Mouse (Mus musculus) heart, embryonic 10.5 days (tissue): ENCODE data around the gene Pofut1. TPM values are rescaled to one million over a fixed set of nuclear protein-coding genes. Genes with fewer than 3 reads are reported as not detected.

Source experiments
- DNase-seq: peaks from one replicate; pipeline ENCODE4 v3.0.0-alpha.2; 2017; ENCODE audit warnings: low spot score
- H3K27ac ChIP-seq: fragments of 300-500 bp; sonication (generic); 2 replicates; pipeline ENCODE4 v1.5.1; 2016; ENCODE audit warnings: mild to moderate bottlenecking
- H3K27me3 ChIP-seq: fragments of 300-500 bp; sonication (generic); 2 replicates; pipeline ENCODE4 v1.6.1; 2016; ENCODE audit warnings: mild to moderate bottlenecking; ENCODE audit not compliant: poor library complexity, insufficient read depth, severe bottlenecking
- H3K36me3 ChIP-seq: fragments of 300-500 bp; sonication (generic); 2 replicates; pipeline ENCODE4 v1.6.1; 2016; ENCODE audit warnings: mild to moderate bottlenecking, moderate library complexity
- H3K4me1 ChIP-seq: fragments of 300-500 bp; sonication (generic); 2 replicates; pipeline ENCODE4 v1.6.1; 2016; ENCODE audit warnings: mild to moderate bottlenecking
- H3K4me3 ChIP-seq: fragments of 300-500 bp; sonication (generic); 2 replicates; pipeline ENCODE4 v1.5.1; 2016; ENCODE audit warnings: mild to moderate bottlenecking, moderate library complexity
- H3K9me3 ChIP-seq: fragments of 300-500 bp; sonication (generic); 2 replicates; pipeline ENCODE4 v1.6.1; 2016; ENCODE audit warnings: mild to moderate bottlenecking, moderate library complexity
- WGBS: fragments of 180-500 bp; shearing (Covaris S2); methylation state at CpG from one replicate; pipeline ENCODE4 v1.1.7; 2016; 5-methylcytosine and 5-hydroxymethylcytosine counted together
- polyA plus RNA-seq: library from polyadenylated mRNA; unstranded; fragments of >200 nt; fragmentation: Nextera tagmentation; extraction: Ambion mirVana; gene quantifications from 2 replicates; pipeline ENCODE4 v1.2.1, GENCODE M21; 2016

Gene Pofut1
- polyA plus RNA-seq, 1 experiment from 2014 or later = 6.1 TPM

- H3K36me3 ChIP-seq = peaks cover 4% of the 10 kb centered on the region; the same call in 1 of the 2 replicates
- H3K27ac ChIP-seq = 0 out of 2 replicates have a peak overlapping the region, but pooled peaks have one; percentile 18
- peaks cover 29% of the 10 kb centered on the region for H3K4me1 ChIP-seq
- WGBS = 38% methylated on average over 4 of the region's 4 CpGs
- no peak overlapping the region for H3K4me3 ChIP-seq
- no peaks in the 10 kb centered on the region for H3K27me3 ChIP-seq
- DNase-seq = no peak
- H3K9me3 ChIP-seq = no peaks in the 10 kb centered on the region
Observed at GRCm38 (mm10) chr2:153221620-153222019, 19.7 kb upstream of the Pofut1 start.

- no peak for DNase-seq
- Histone ChIP-seq H3K9me3 (no peaks in the 10 kb centered on the region), H3K36me3 (peaks cover 4% of the 10 kb centered on the region; the same call in 1 of the 2 replicates), H3K27ac (0 out of 2 replicates have a peak overlapping the region, but pooled peaks have one; percentile 6), H3K4me1 (peaks cover 29% of the 10 kb centered on the region), H3K27me3 (no peaks in the 10 kb centered on the region), H3K4me3 (no peak overlapping the region)
Observed at GRCm38 (mm10) chr2:153222130-153222529, 19.2 kb upstream of the Pofut1 start.

- 90% methylated on average over 2 of the region's 2 CpGs for WGBS
- Histone ChIP-seq H3K36me3 (peaks cover 4% of the 10 kb centered on the region; the same call in 1 of the 2 replicates), H3K4me1 (peaks cover 29% of the 10 kb centered on the region), H3K27me3 (no peaks in the 10 kb centered on the region), H3K9me3 (no peaks in the 10 kb centered on the region), H3K27ac (0 out of 2 replicates have a peak overlapping the region, but pooled peaks have one; percentile 6), H3K4me3 (no peak overlapping the region)
- no peak for DNase-seq
Observed at GRCm38 (mm10) chr2:153222566-153222965, 18.8 kb upstream of the Pofut1 start.

DNA sequence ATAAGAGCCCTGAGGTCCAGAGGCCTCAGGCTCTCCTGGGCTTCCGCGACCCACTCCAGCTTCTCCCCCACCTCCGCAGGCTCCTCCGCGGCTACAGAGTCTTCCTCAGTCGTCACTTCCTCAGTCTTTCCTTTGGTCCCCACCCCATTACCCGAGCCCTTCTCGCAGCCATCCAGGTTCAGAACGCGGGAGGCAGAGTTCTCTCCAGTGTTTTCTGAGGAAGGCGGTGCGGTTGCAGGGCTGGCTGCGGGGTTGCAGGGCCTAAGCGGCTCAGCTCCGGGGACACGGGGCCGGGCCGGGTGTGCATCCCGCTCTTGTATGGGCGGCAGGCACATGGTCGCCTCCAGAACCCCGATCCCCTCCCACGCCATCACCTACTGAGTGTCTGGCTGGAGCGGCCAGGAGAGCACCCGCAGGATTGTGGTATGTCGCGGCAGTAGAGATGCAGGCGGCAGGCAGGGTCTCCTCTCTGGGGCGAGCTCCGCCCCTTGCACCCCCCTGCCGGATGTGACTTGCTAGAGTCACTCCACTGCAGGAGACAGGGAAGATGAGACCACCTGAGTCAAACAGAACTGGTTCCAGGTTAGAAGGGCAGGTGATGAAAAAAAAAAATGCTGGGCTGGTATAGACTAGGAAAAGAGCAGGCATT lies 16.3 kb upstream of the Pofut1 start, which contains the start of gene Tspyl3:
Tspyl3 (minus strand) TSS at position 496 of the 649 bp plus-strand sequence.
- Histone ChIP-seq H3K4me1 (peaks cover 26% of the 10 kb centered on the region), H3K27me3 (no peaks in the 10 kb centered on the region), H3K9me3 (no peaks in the 10 kb centered on the region), H3K4me3 (peak within 1 kb of the TSS; percentile 69), H3K36me3 (peaks cover 26% of the 10 kb centered on the region), H3K27ac (peak within 1 kb of the TSS; percentile 88)
- DNase-seq = no peak
- WGBS = 1% methylated on average over 31 of the region's 31 CpGs

GRCm38 (mm10) chr2:153225595-153225953 lies 15.8 kb upstream of the Pofut1 start:
- H3K4me1 ChIP-seq = peaks cover 26% of the 10 kb centered on the region
- peak overlapping the region; percentile 69 for H3K4me3 ChIP-seq
- 11% methylated on average over 3 of the region's 3 CpGs for WGBS
- no peaks in the 10 kb centered on the region for H3K27me3 ChIP-seq
- H3K27ac ChIP-seq = peak overlapping the region; percentile 16; the same call in 1 of the 2 replicates
- DNase-seq = no peak
- peaks cover 31% of the 10 kb centered on the region for H3K36me3 ChIP-seq
- H3K9me3 ChIP-seq = no peaks in the 10 kb centered on the region

DNA sequence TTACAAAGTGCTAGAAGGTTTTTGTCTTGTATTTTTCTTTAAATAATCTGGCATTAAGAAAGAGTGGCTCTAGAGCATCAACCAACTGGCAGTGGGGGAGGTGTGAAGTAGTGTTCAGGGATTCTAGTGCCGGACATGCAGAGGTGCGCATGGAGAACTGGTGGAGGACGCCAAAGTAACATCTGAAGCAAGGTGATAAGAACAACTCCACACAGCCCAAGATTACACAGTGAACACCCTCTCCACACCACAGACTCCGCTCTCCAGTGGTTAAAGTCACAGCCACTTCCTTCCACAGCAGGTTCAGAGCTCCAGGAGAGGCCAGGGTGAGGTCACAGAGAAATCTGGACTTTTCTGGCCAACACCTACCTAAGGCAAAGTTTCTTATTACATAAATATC lies 13.4 kb upstream of the Pofut1 start:
- H3K4me3 ChIP-seq = no peak overlapping the region
- H3K4me1 ChIP-seq = peaks cover 36% of the 10 kb centered on the region
- H3K27ac ChIP-seq = no peak overlapping the region
- no peaks in the 10 kb centered on the region for H3K9me3 ChIP-seq
- 58% methylated on average over 4 of the region's 4 CpGs for WGBS
- no peak for DNase-seq
- no peaks in the 10 kb centered on the region for H3K27me3 ChIP-seq
- H3K36me3 ChIP-seq = peaks cover 51% of the 10 kb centered on the region

DNA sequence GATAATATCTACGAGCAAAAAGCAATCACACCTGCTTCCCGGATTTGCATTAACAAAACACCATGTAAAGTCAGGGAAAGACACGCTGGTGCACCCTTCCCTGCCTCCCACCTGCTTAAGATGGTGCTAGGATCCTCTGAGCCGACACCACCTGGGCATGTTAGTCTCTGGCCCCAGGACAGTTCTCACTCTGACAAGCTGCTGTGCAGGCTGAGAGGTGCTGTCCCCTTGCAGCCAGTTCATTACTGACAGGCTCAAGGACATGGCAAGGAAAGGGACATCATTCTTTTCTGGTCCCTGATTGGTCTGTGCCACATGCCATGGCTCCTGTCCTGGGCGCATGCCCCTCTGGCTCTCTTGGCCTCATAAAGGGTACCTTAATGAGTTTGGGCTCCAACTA lies 12.8 kb upstream of the Pofut1 start:
- peaks cover 36% of the 10 kb centered on the region for H3K4me1 ChIP-seq
- 74% methylated on average over 5 of the region's 5 CpGs for WGBS
- H3K27me3 ChIP-seq = no peaks in the 10 kb centered on the region
- H3K4me3 ChIP-seq = no peak overlapping the region
- H3K9me3 ChIP-seq = no peaks in the 10 kb centered on the region
- no peak for DNase-seq
- peaks cover 57% of the 10 kb centered on the region for H3K36me3 ChIP-seq
- H3K27ac ChIP-seq = no peak overlapping the region

DNA sequence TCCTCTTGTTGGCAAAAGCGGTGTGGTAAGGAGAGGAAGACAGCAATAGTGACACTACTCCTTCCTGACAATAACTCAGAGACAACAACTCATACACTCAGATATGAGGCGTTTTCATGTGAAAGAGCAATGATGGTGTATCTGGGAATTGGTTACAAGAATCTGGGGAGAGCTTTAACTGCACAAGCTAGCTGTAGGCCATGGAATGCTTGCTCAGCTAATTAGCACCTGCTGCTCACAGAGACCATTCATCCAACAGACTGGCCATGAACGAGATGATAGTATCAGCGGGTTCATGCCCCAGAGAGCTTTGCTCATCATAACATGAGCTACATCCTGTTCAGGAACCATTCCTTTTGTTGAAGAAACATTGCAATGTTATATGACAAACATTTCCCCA lies 4.1 kb upstream of the Pofut1 start:
- no peaks in the 10 kb centered on the region for H3K9me3 ChIP-seq
- no peak for DNase-seq
- WGBS = 84% methylated on average over 4 of the region's 4 CpGs
- peaks cover 47% of the 10 kb centered on the region for H3K36me3 ChIP-seq
- no peak overlapping the region for H3K27ac ChIP-seq
- H3K4me3 ChIP-seq = no peak overlapping the region
- H3K27me3 ChIP-seq = no peaks in the 10 kb centered on the region
- H3K4me1 ChIP-seq = peaks cover 35% of the 10 kb centered on the region

DNA sequence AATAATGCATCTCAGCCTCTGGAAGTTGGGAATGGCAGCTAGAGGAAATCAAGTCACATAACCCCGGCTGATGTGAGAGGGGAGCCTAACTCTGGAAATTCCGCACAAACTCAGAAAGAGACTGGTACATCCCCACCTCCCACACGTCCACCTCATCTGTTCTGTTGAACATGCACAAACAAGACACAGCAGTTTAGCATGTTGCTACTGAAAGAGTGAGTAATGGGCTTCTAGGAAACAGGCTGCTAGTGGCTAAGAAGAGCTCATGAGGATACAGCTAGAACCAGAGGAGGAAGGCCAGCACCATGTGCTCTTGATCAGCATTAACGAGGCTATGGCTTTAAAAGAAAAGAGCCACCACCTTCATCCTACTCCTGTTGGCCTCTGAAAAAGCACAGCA lies 3.4 kb upstream of the Pofut1 start:
- no peaks in the 10 kb centered on the region for H3K9me3 ChIP-seq
- H3K27me3 ChIP-seq = no peaks in the 10 kb centered on the region
- WGBS = 74% methylated on average over 4 of the region's 4 CpGs
- H3K4me3 ChIP-seq = no peak overlapping the region
- H3K4me1 ChIP-seq = peaks cover 41% of the 10 kb centered on the region
- H3K36me3 ChIP-seq = peaks cover 41% of the 10 kb centered on the region
- DNase-seq = no peak
- no peak overlapping the region for H3K27ac ChIP-seq

DNA sequence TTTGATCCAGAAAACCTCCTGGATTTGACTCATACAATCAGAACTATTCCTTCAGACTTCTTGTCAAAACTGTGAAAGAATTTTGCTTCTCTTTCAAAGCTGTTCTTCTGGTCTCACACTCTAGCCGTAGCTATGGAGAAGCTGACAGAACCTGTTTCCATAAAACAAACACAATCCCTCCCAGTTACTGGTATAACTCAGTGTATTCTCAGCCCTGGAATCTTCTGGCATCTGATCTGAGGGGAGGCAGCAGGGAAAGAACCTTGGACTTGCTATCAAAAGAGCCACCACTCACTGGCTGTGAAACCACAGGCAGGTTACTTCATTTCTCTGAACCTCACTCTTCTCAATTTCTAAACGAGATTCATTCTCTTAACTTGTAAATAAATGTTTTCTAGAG lies 2.9 kb upstream of the Pofut1 start:
- Histone ChIP-seq H3K9me3 (no peaks in the 10 kb centered on the region), H3K27ac (no peak overlapping the region), H3K27me3 (no peaks in the 10 kb centered on the region), H3K4me1 (peaks cover 41% of the 10 kb centered on the region), H3K36me3 (peaks cover 36% of the 10 kb centered on the region), H3K4me3 (peak overlapping the region; percentile 79)
- WGBS = 58% methylated on average over 2 of the region's 2 CpGs
- no peak for DNase-seq

GRCm38 (mm10) chr2:153239021-153239859 lies 2.1 kb upstream of the Pofut1 start:
- Histone ChIP-seq H3K4me1 (peaks cover 41% of the 10 kb centered on the region), H3K36me3 (peaks cover 29% of the 10 kb centered on the region), H3K27me3 (no peaks in the 10 kb centered on the region), H3K4me3 (peak overlapping the region; percentile 79), H3K27ac (peak overlapping the region; percentile 95), H3K9me3 (no peaks in the 10 kb centered on the region)
- WGBS = 48% methylated on average over 7 of the region's 7 CpGs
- no peak for DNase-seq

- no peaks in the 10 kb centered on the region for H3K9me3 ChIP-seq
- H3K4me1 ChIP-seq = peaks cover 41% of the 10 kb centered on the region
- 3% methylated on average over 22 of the region's 22 CpGs for WGBS
- no peak for DNase-seq
- H3K36me3 ChIP-seq = peaks cover 29% of the 10 kb centered on the region
- H3K27ac ChIP-seq = peak overlapping the region; percentile 95
- H3K4me3 ChIP-seq = peak overlapping the region; percentile 79
- no peaks in the 10 kb centered on the region for H3K27me3 ChIP-seq
Observed at GRCm38 (mm10) chr2:153239860-153240480, 1.4 kb upstream of the Pofut1 start.
